Mouse (Mus musculus): ENCODE measurements around the gene Bmp6. TPM values are rescaled to one million over a fixed set of nuclear protein-coding genes. Genes with fewer than 3 reads are reported as not detected.

Gene Bmp6
- not detected in 2 replicates for polyA plus RNA-seq (2012; ENCODE audit: insufficient read depth, insufficient read length, low replicate concordance, missing spikeins)

GRCm38 (mm10) chr13:38344713-38345430 lies at the start of gene Bmp6:
Gene Bmp6 (plus strand): TSS chr13:38345107.
- WGBS, result 3% methylated on average over 54 of the region's 54 CpGs
- H3K4me1 ChIP-seq (ENCODE audit: control insufficient read depth, insufficient read depth, low read length), result peaks cover 32% of the 10 kb centered on the region
- H3K4me3 ChIP-seq (ENCODE audit: insufficient read depth, low read depth, low read length), result peak within 1 kb of the TSS; percentile 50
- no peak within 1 kb of the TSS for H3K27ac ChIP-seq (ENCODE audit: insufficient read depth, low read depth, low read length)
- peak; percentile 40; the same call in 1 of the 2 replicates for TF ChIP-seq POLR2A (IDR thresholded peaks at IDR 0.05; ENCODE audit: insufficient read depth, low read depth, low read length)
- no peak for TF ChIP-seq CTCF (IDR thresholded peaks at IDR 0.05; ENCODE audit: insufficient read depth, low read depth, low read length)

GRCm38 (mm10) chr13:38296166-38296565 lies 48.7 kb upstream of the Bmp6 start:
- H3K4me3 ChIP-seq (ENCODE audit: insufficient read depth, low read depth, low read length), result no peak overlapping the region
- H3K27ac ChIP-seq (ENCODE audit: insufficient read depth, low read depth, low read length), result no peak overlapping the region
- no peaks in the 10 kb centered on the region for H3K4me1 ChIP-seq (ENCODE audit: control insufficient read depth, insufficient read depth, low read length)
- no peak for TF ChIP-seq POLR2A (IDR thresholded peaks at IDR 0.05; ENCODE audit: insufficient read depth, low read depth, low read length)
- WGBS, result 76% methylated on average over 8 of the region's 8 CpGs

GRCm38 (mm10) chr13:38296601-38297000 lies 48.3 kb upstream of the Bmp6 start:
- TF ChIP-seq CTCF (IDR thresholded peaks at IDR 0.05; ENCODE audit: insufficient read depth, low read depth, low read length) (no peak), POLR2A (IDR thresholded peaks at IDR 0.05; ENCODE audit: insufficient read depth, low read depth, low read length) (no peak)
- Histone ChIP-seq H3K27ac (ENCODE audit: insufficient read depth, low read depth, low read length) (no peak overlapping the region), H3K4me1 (ENCODE audit: control insufficient read depth, insufficient read depth, low read length) (no peaks in the 10 kb centered on the region), H3K4me3 (ENCODE audit: insufficient read depth, low read depth, low read length) (no peak overlapping the region)
- WGBS, result 74% methylated on average over 8 of the region's 8 CpGs

GRCm38 (mm10) chr13:38311125-38311524 lies 33.8 kb upstream of the Bmp6 start:
- WGBS, result 95% methylated on average over 3 of the region's 3 CpGs
- H3K27ac ChIP-seq (ENCODE audit: insufficient read depth, low read depth, low read length), result no peak overlapping the region
- H3K4me1 ChIP-seq (ENCODE audit: control insufficient read depth, insufficient read depth, low read length), result no peaks in the 10 kb centered on the region
- TF ChIP-seq POLR2A (IDR thresholded peaks at IDR 0.05; ENCODE audit: insufficient read depth, low read depth, low read length) (no peak), CTCF (IDR thresholded peaks at IDR 0.05; ENCODE audit: insufficient read depth, low read depth, low read length) (no peak)
- H3K4me3 ChIP-seq (ENCODE audit: insufficient read depth, low read depth, low read length), result no peak overlapping the region

- 86% methylated on average over 12 of the region's 12 CpGs for WGBS
- Histone ChIP-seq H3K4me1 (ENCODE audit: control insufficient read depth, insufficient read depth, low read length) (no peaks in the 10 kb centered on the region), H3K27ac (ENCODE audit: insufficient read depth, low read depth, low read length) (no peak overlapping the region), H3K4me3 (ENCODE audit: insufficient read depth, low read depth, low read length) (no peak overlapping the region)
- no peak for TF ChIP-seq CTCF (IDR thresholded peaks at IDR 0.05; ENCODE audit: insufficient read depth, low read depth, low read length)
- TF ChIP-seq POLR2A (IDR thresholded peaks at IDR 0.05; ENCODE audit: insufficient read depth, low read depth, low read length), result no peak
Measured at GRCm38 (mm10) chr13:38312357-38313040, 32.4 kb upstream of the Bmp6 start.

- Histone ChIP-seq H3K4me3 (ENCODE audit: insufficient read depth, low read depth, low read length) (no peak overlapping the region), H3K27ac (ENCODE audit: insufficient read depth, low read depth, low read length) (no peak overlapping the region), H3K4me1 (ENCODE audit: control insufficient read depth, insufficient read depth, low read length) (no peaks in the 10 kb centered on the region)
- TF ChIP-seq CTCF (IDR thresholded peaks at IDR 0.05; ENCODE audit: insufficient read depth, low read depth, low read length) (no peak), POLR2A (IDR thresholded peaks at IDR 0.05; ENCODE audit: insufficient read depth, low read depth, low read length) (no peak)
- 80% methylated on average over 7 of the region's 7 CpGs for WGBS
Measured at GRCm38 (mm10) chr13:38314590-38314989, 30.3 kb upstream of the Bmp6 start.

GRCm38 (mm10) chr13:38318418-38318817 lies 26.5 kb upstream of the Bmp6 start:
- 94% methylated on average over 1 of the region's 1 CpGs for WGBS

GRCm38 (mm10) chr13:38320354-38320753 lies 24.6 kb upstream of the Bmp6 start:
- Histone ChIP-seq H3K4me1 (ENCODE audit: control insufficient read depth, insufficient read depth, low read length) (no peaks in the 10 kb centered on the region), H3K27ac (ENCODE audit: insufficient read depth, low read depth, low read length) (no peak overlapping the region), H3K4me3 (ENCODE audit: insufficient read depth, low read depth, low read length) (no peak overlapping the region)
- WGBS, result 76% methylated on average over 10 of the region's 10 CpGs
- TF ChIP-seq POLR2A (IDR thresholded peaks at IDR 0.05; ENCODE audit: insufficient read depth, low read depth, low read length), result no peak
- TF ChIP-seq CTCF (IDR thresholded peaks at IDR 0.05; ENCODE audit: insufficient read depth, low read depth, low read length), result no peak

More at GRCm38 (mm10) chr13:38318418-38318817, 26.5 kb upstream of the Bmp6 start:
- Histone ChIP-seq H3K27ac (ENCODE audit: insufficient read depth, low read depth, low read length) (no peak overlapping the region), H3K4me3 (ENCODE audit: insufficient read depth, low read depth, low read length) (no peak overlapping the region), H3K4me1 (ENCODE audit: control insufficient read depth, insufficient read depth, low read length) (no peaks in the 10 kb centered on the region)
- TF ChIP-seq CTCF (IDR thresholded peaks at IDR 0.05; ENCODE audit: insufficient read depth, low read depth, low read length), result no peak
- TF ChIP-seq POLR2A (IDR thresholded peaks at IDR 0.05; ENCODE audit: insufficient read depth, low read depth, low read length), result no peak

GRCm38 (mm10) chr13:38324452-38324851 lies 20.5 kb upstream of the Bmp6 start:
- Histone ChIP-seq H3K4me3 (ENCODE audit: insufficient read depth, low read depth, low read length) (no peak overlapping the region), H3K27ac (ENCODE audit: insufficient read depth, low read depth, low read length) (no peak overlapping the region), H3K4me1 (ENCODE audit: control insufficient read depth, insufficient read depth, low read length) (no peaks in the 10 kb centered on the region)
- TF ChIP-seq CTCF (IDR thresholded peaks at IDR 0.05; ENCODE audit: insufficient read depth, low read depth, low read length) (no peak), POLR2A (IDR thresholded peaks at IDR 0.05; ENCODE audit: insufficient read depth, low read depth, low read length) (no peak)
- 76% methylated on average over 10 of the region's 10 CpGs for WGBS

Data from olfactory bulb, adult 2 months (tissue).